Mouse (Mus musculus) MEL (cell line): ENCODE data around the gene Tmem206. TPM values are rescaled to one million over a fixed set of nuclear protein-coding genes. Genes with fewer than 3 reads are reported as not detected.
A peak's percentile ranks its signal among the peaks of the same experiment; 100 is the strongest.

Experiments
- DNase-seq: peaks from one replicate; pipeline ENCODE4 v3.0.0; 2011; ENCODE audit warnings: low read depth, low spot score
- H3K27ac ChIP-seq: 2 replicates; pipeline ENCODE4 v1.5.1; 2012; ENCODE audit warnings: low read depth, mild to moderate bottlenecking, control low read depth, low read length, moderate library complexity; ENCODE audit not compliant: control insufficient read depth
- H3K27me3 ChIP-seq, 2 experiments: fragments of 150-350 bp in 1 of 2; sonication (generic) in 1 of 2; 2 replicates each; pipeline ENCODE4 v1.6.1; 2012; ENCODE audit warnings: low read length in 2 of 2, mild to moderate bottlenecking in 2 of 2, improper control_type of control experiment in 1 of 2, moderate library complexity in 1 of 2; ENCODE audit not compliant: insufficient read depth in 2 of 2, control insufficient read depth in 1 of 2
- H3K36me3 ChIP-seq, 2 experiments: 2 replicates each; pipeline ENCODE4 v1.6.1; 2012 to 2014; ENCODE audit warnings: low read length in 2 of 2, improper control_type of control experiment in 1 of 2, inconsistent platforms in 1 of 2, mild to moderate bottlenecking in 1 of 2; ENCODE audit not compliant: insufficient read depth in 2 of 2, control insufficient read depth in 1 of 2
- H3K4me1 ChIP-seq, 2 experiments: fragments of 150-350 bp in 1 of 2; sonication (generic) in 1 of 2; 2 replicates each; pipeline ENCODE4 v1.6.1; 2012; ENCODE audit warnings: low read length in 2 of 2, improper control_type of control experiment in 1 of 2, mild to moderate bottlenecking in 1 of 2; ENCODE audit not compliant: insufficient read depth in 2 of 2, control insufficient read depth in 1 of 2
- H3K4me3 ChIP-seq, 2 experiments: fragments of 150-350 bp in 1 of 2; sonication (generic) in 1 of 2; 2 replicates each; pipeline ENCODE4 v1.5.1; 2012; ENCODE audit warnings: low read depth in 2 of 2, low read length in 2 of 2, mild to moderate bottlenecking in 2 of 2, moderate library complexity in 2 of 2, control low read depth in 1 of 2, improper control_type of control experiment in 1 of 2; ENCODE audit not compliant: control insufficient read depth in 1 of 2, insufficient read depth in 1 of 2
- H3K79me2 ChIP-seq: 2 replicates; pipeline ENCODE4 v1.6.1; 2012; ENCODE audit warnings: mild to moderate bottlenecking, low read length, moderate library complexity; ENCODE audit not compliant: control insufficient read depth, poor library complexity, insufficient read depth
- H3K9ac ChIP-seq: 2 replicates; pipeline ENCODE4 v1.6.1; 2012; ENCODE audit warnings: low read depth, mild to moderate bottlenecking, control low read depth, low read length, moderate library complexity; ENCODE audit not compliant: control insufficient read depth, poor library complexity, severe bottlenecking
- H3K9me3 ChIP-seq: fragments of 150-350 bp; sonication (generic); replicated peaks from 2 replicates; pipeline ENCODE4 v1.6.1; 2012; ENCODE audit warnings: mild to moderate bottlenecking, low read length, improper control_type of control experiment, moderate library complexity; ENCODE audit not compliant: insufficient read depth
- CHD1 ChIP-seq: IDR thresholded peaks from 2 replicates; pipeline ENCODE4 v1.6.1; 2012; ENCODE audit warnings: low read depth, mild to moderate bottlenecking, inconsistent platforms, low read length, improper control_type of control experiment
- CHD2 ChIP-seq: IDR thresholded peaks from 2 replicates; pipeline ENCODE4 v1.6.1; 2011; ENCODE audit warnings: low read length, improper control_type of control experiment
- ETS1 ChIP-seq: IDR thresholded peaks from 2 replicates; pipeline ENCODE4 v1.6.1; 2012; ENCODE audit warnings: low read depth, mild to moderate bottlenecking, inconsistent platforms, low read length, improper control_type of control experiment, moderate library complexity
- HCFC1 ChIP-seq: IDR thresholded peaks from 2 replicates; pipeline ENCODE4 v1.6.1; 2012; ENCODE audit warnings: low read depth, mild to moderate bottlenecking, inconsistent platforms, low read length, improper control_type of control experiment, moderate library complexity
- JUND ChIP-seq: IDR thresholded peaks from 2 replicates; pipeline ENCODE4 v1.6.1; 2011; ENCODE audit warnings: low read depth, mild to moderate bottlenecking, improper control_type of control experiment, low read length
- MAFK ChIP-seq: IDR thresholded peaks from 2 replicates; pipeline ENCODE4 v1.6.1; 2011; ENCODE audit warnings: low read depth, mild to moderate bottlenecking, low read length, improper control_type of control experiment, borderline replicate concordance
- MAX ChIP-seq: IDR thresholded peaks from 2 replicates; pipeline ENCODE4 v1.6.1; 2011; ENCODE audit warnings: low read length, improper control_type of control experiment
- MXI1 ChIP-seq: IDR thresholded peaks from 2 replicates; pipeline ENCODE4 v1.6.1; 2011; ENCODE audit warnings: mild to moderate bottlenecking, low read depth, low read length, improper control_type of control experiment
- MYB ChIP-seq: IDR thresholded peaks from 2 replicates; pipeline ENCODE4 v1.6.1; 2011; ENCODE audit warnings: mild to moderate bottlenecking, low read depth, low read length, improper control_type of control experiment
- POLR2AphosphoS2 ChIP-seq: IDR thresholded peaks from 2 replicates; pipeline ENCODE4 v1.6.1; 2011; ENCODE audit warnings: low read length, improper control_type of control experiment
- POLR2AphosphoS5 ChIP-seq: IDR thresholded peaks from 2 replicates; pipeline ENCODE4 v1.6.1; 2012; ENCODE audit warnings: low read depth, borderline replicate concordance, mild to moderate bottlenecking, inconsistent platforms, low read length, moderate library complexity, mixed read lengths
- RAD21 ChIP-seq: IDR thresholded peaks from 2 replicates; pipeline ENCODE4 v1.6.1; 2011; ENCODE audit warnings: mild to moderate bottlenecking, low read depth, low read length, improper control_type of control experiment
- TBP ChIP-seq: IDR thresholded peaks from 2 replicates; pipeline ENCODE4 v1.8.0; 2011; ENCODE audit warnings: low read depth, low read length, improper control_type of control experiment
- TCF12 ChIP-seq: IDR thresholded peaks from 2 replicates; pipeline ENCODE4 v1.6.1; 2014; ENCODE audit warnings: low read depth, mild to moderate bottlenecking, inconsistent platforms, low read length, improper control_type of control experiment, moderate library complexity
- UBTF ChIP-seq: IDR thresholded peaks from 2 replicates; pipeline ENCODE4 v1.6.1; 2012; ENCODE audit warnings: low read depth, mild to moderate bottlenecking, inconsistent platforms, low read length, improper control_type of control experiment, moderate library complexity, borderline replicate concordance; ENCODE audit not compliant: insufficient read depth
- USF1 ChIP-seq: IDR thresholded peaks from 2 replicates; pipeline ENCODE4 v1.6.1; 2014; ENCODE audit warnings: low read depth, mild to moderate bottlenecking, inconsistent platforms, low read length, improper control_type of control experiment, moderate library complexity
- USF2 ChIP-seq, 2 experiments: IDR thresholded peaks; 2 replicates each; pipeline ENCODE4 v1.6.1; 2011 to 2012; ENCODE audit warnings: improper control_type of control experiment in 2 of 2, low read length in 2 of 2, borderline replicate concordance in 1 of 2, inconsistent platforms in 1 of 2, low read depth in 1 of 2, mild to moderate bottlenecking in 1 of 2; ENCODE audit not compliant: insufficient read depth in 1 of 2
- ZC3H11A ChIP-seq: IDR thresholded peaks from 2 replicates; pipeline ENCODE4 v1.6.1; 2012; ENCODE audit warnings: low read depth, mild to moderate bottlenecking, inconsistent platforms, low read length, improper control_type of control experiment
- ZNF384 ChIP-seq: IDR thresholded peaks from 2 replicates; pipeline ENCODE4 v1.6.1; 2012; ENCODE audit warnings: low read depth, mild to moderate bottlenecking, inconsistent platforms, low read length, improper control_type of control experiment
- polyA plus RNA-seq, 2 experiments: library from polyadenylated mRNA; stranded (reverse) in 1 of 2; unstranded in 1 of 2; fragments of >175 nt in 1 of 2; fragments of >200 nt in 1 of 2; gene quantifications; 2 replicates each; pipeline versions ENCODE4 v1.2.1 to v1.2.4; 2012; ENCODE audit warnings: low replicate concordance in 2 of 2, low read depth in 1 of 2; ENCODE audit not compliant: insufficient read length in 2 of 2, insufficient read depth in 1 of 2, missing spikeins in 1 of 2
- total RNA-seq: library from RNA; depleted of rRNA; stranded (reverse); fragments of 300-350 nt; gene quantifications from 2 replicates; pipeline ENCODE4 v1.2.3, GENCODE M21; 2012

The Tmem206 gene
- total and polyA plus RNA-seq, 3 experiments, result 14.3 to 16.2 TPM; not detected in 1

- H3K36me3 ChIP-seq, result no peaks in the 10 kb centered on the region
- no peaks in the 10 kb centered on the region for H3K79me2 ChIP-seq
- H3K9ac ChIP-seq, result no peak overlapping the region
- TF ChIP-seq MAFK, result no peak
- TF ChIP-seq ZC3H11A, result no peak
- no peak for TF ChIP-seq UBTF
- TF ChIP-seq, all 39 proteins: peak for 0
- H3K4me3 ChIP-seq, result no peak overlapping the region
- DNase-seq, result no peak
- no peak overlapping the region for H3K27ac ChIP-seq
- H3K9me3 ChIP-seq, result no peaks in the 10 kb centered on the region
- H3K4me1 ChIP-seq, result no peaks in the 10 kb centered on the region
- peaks cover 0 to 9% of the 10 kb centered on the region in 2 experiments; a peak in 2 of 4 replicates for H3K27me3 ChIP-seq
Measured at GRCm38 (mm10) chr1:191276181-191276580, 49.5 kb upstream of the Tmem206 start.

DNA sequence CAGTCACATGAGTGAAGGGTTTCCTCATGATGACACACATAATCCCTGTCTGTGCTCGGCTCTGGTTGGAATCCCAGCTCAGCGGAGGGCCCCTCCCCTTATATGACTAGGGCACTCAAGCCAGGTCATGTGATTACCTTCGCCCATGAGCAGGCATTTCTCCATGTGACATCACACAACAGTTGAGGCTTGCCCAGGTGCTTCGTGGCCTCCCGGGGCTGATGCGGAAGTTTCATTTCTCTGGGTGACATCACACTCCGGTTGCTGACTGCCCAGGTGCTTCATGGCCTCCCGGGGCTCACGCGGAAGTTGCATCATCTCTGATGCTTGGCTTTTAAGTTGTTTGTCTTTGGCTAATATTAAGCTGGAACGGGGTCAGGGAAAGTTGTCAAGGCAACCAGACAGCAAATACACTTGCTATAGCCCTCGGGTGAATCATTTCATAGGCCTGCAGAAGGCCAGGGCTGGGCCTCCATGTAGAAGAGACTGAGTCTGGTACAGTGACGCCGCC lies 48.1 kb upstream of the Tmem206 start:
- Histone ChIP-seq H3K9me3 (no peaks in the 10 kb centered on the region), H3K4me1 (no peaks in the 10 kb centered on the region), H3K27me3 (peaks cover 0 to under 1% of the 10 kb centered on the region in 2 experiments; a peak in 2 of 4 replicates), H3K27ac (no peak overlapping the region), H3K36me3 (no peaks in the 10 kb centered on the region), H3K4me3 (no peak overlapping the region), H3K9ac (no peak overlapping the region), H3K79me2 (no peaks in the 10 kb centered on the region)
- TF ChIP-seq TCF12 (peak; percentile 17; the same call in 1 of the 2 replicates), USF1 (peak; percentile 73; the same call in 1 of the 2 replicates), CHD2 (no peak), ETS1 (peak; percentile 40; the same call in 1 of the 2 replicates)
- no peak for DNase-seq

GRCm38 (mm10) chr1:191278324-191278723 lies 47.4 kb upstream of the Tmem206 start:
- H3K79me2 ChIP-seq, result no peaks in the 10 kb centered on the region
- no peak for DNase-seq
- H3K27me3 ChIP-seq, result no peaks in the 10 kb centered on the region; a peak in 1 of 4 replicates
- no peaks in the 10 kb centered on the region for H3K9me3 ChIP-seq
- H3K36me3 ChIP-seq, result no peaks in the 10 kb centered on the region
- H3K4me1 ChIP-seq, result no peaks in the 10 kb centered on the region
- no peak overlapping the region for H3K27ac ChIP-seq
- no peak overlapping the region for H3K4me3 ChIP-seq
- no peak overlapping the region for H3K9ac ChIP-seq
- TF ChIP-seq RAD21 (no peak), POLR2AphosphoS2 (no peak), MAX (no peak), MXI1 (no peak), USF2 (IDR thresholded peaks at IDR 0.05; ENCODE audit: borderline replicate concordance in 1 of 2, insufficient read depth in 1 of 2, low read depth in 1 of 2, low read length in 2 of 2) (no peak), HCFC1 (no peak), POLR2AphosphoS5 (no peak), TBP (no peak), CHD1 (no peak), ZNF384 (no peak), MYB (no peak), JUND (no peak)
- TF ChIP-seq, all 39 proteins: peak for 0
